Mouse (Mus musculus) embryonic facial prominence, embryonic 14.5 days (tissue): ENCODE data around the gene Gm45521. TPM values are rescaled to one million over a fixed set of nuclear protein-coding genes. Genes with fewer than 3 reads are reported as not detected.

Experiments
- ATAC-seq: fragments of 200-750 bp; cut with Nextera tagmentation; 2 replicates; pipeline ENCODE4 v1.8.0; 2017; ENCODE audit warnings: low read depth, moderate number of reproducible peaks, moderate TSS enrichment
- DNase-seq: peaks from one replicate; pipeline ENCODE4 v3.0.0-alpha.2; 2015; ENCODE audit warnings: low spot score
- H3K27ac ChIP-seq: fragments of 300-500 bp; sonication (generic); replicated peaks from 2 replicates; pipeline ENCODE4 v1.5.1; 2014; ENCODE audit warnings: low read depth, mild to moderate bottlenecking, low read length, moderate library complexity
- H3K27me3 ChIP-seq: fragments of 300-500 bp; sonication (generic); replicated peaks from 2 replicates; pipeline ENCODE4 v1.6.1; 2014; ENCODE audit warnings: low read length; ENCODE audit not compliant: control insufficient read depth, insufficient read depth
- H3K36me3 ChIP-seq: fragments of 300-500 bp; sonication (generic); 2 replicates; pipeline ENCODE4 v1.6.1; 2014; ENCODE audit warnings: low read length, mixed read lengths; ENCODE audit not compliant: control insufficient read depth, insufficient read depth
- H3K4me1 ChIP-seq: fragments of 300-500 bp; sonication (generic); 2 replicates; pipeline ENCODE4 v1.6.1; 2014; ENCODE audit warnings: antibody characterized with exemption, low read length; ENCODE audit not compliant: control insufficient read depth, insufficient read depth
- H3K4me2 ChIP-seq: fragments of 300-500 bp; sonication (generic); 2 replicates; pipeline ENCODE4 v1.6.1; 2014; ENCODE audit warnings: low read depth, mild to moderate bottlenecking, low read length, moderate library complexity, mixed read lengths
- H3K4me3 ChIP-seq: fragments of 300-500 bp; sonication (generic); 2 replicates; pipeline ENCODE4 v1.5.1; 2014; ENCODE audit warnings: low read depth, mild to moderate bottlenecking, low read length
- H3K9ac ChIP-seq: fragments of 300-500 bp; sonication (generic); 2 replicates; pipeline ENCODE4 v1.6.1; 2014; ENCODE audit warnings: low read depth, mild to moderate bottlenecking, low read length, moderate library complexity, mixed read lengths
- H3K9me3 ChIP-seq: fragments of 300-500 bp; sonication (generic); 2 replicates; pipeline ENCODE4 v1.6.1; 2016; ENCODE audit warnings: low read length; ENCODE audit not compliant: control insufficient read depth
- WGBS: fragments of 180-500 bp; shearing (Covaris S2); extraction: QIAGEN DNeasy Blood & Tissue Kit; methylation state at CpG from one replicate; pipeline ENCODE4 v1.1.7; 2014; 5-methylcytosine and 5-hydroxymethylcytosine counted together
- polyA plus RNA-seq: library from polyadenylated mRNA; unstranded; fragments of >200 nt; fragmentation: Nextera tagmentation; extraction: Ambion mirVana; gene quantifications from 2 replicates; pipeline ENCODE4 v1.2.1, GENCODE M21; 2014

Gene Gm45521
- polyA plus RNA-seq, 1 experiment from 2014 or later = not detected

DNA sequence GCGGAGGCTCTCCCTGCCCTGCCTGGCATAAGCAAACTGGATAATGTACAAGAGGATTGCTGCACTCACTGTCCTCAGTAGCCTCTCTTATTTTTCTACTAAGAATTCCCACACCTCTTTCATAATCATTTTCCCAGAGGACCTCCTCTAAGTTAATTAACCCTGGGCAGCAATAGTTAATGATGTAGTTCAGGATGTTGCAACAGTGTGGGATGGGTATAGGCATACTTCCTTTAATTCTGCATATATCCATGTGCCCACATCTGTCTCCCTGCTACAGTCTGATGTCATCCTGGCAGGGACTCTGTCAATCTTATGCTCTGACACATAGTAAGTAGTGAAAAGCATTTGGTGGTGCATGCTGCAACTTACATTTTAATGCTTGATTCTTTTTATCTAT is 24.1 kb downstream of the Gm45521 start:
- H3K9ac ChIP-seq = no peak overlapping the region
- no peak overlapping the region for H3K4me3 ChIP-seq
- H3K27ac ChIP-seq = no peak overlapping the region
- ATAC-seq (no peak), DNase-seq (no peak)
- no peak overlapping the region for H3K4me2 ChIP-seq
- H3K36me3 ChIP-seq = no peaks in the 10 kb centered on the region
- H3K9me3 ChIP-seq = no peaks in the 10 kb centered on the region
- 100% methylated on average over 1 of the region's 1 CpGs for WGBS
- H3K27me3 ChIP-seq = no peaks in the 10 kb centered on the region
- no peaks in the 10 kb centered on the region for H3K4me1 ChIP-seq

GRCm38 (mm10) chr14:7986913-7987312 is 29.8 kb downstream of the Gm45521 start:
- DNase-seq = no peak
- H3K4me3 ChIP-seq = no peak overlapping the region
- no peak overlapping the region for H3K27ac ChIP-seq
- H3K4me1 ChIP-seq = no peaks in the 10 kb centered on the region
- no peaks in the 10 kb centered on the region for H3K36me3 ChIP-seq
- H3K9me3 ChIP-seq = no peaks in the 10 kb centered on the region
- H3K27me3 ChIP-seq = no peaks in the 10 kb centered on the region
- WGBS = 88% methylated on average over 6 of the region's 6 CpGs
- no peak for ATAC-seq
- no peak overlapping the region for H3K9ac ChIP-seq
- H3K4me2 ChIP-seq = no peak overlapping the region

DNA sequence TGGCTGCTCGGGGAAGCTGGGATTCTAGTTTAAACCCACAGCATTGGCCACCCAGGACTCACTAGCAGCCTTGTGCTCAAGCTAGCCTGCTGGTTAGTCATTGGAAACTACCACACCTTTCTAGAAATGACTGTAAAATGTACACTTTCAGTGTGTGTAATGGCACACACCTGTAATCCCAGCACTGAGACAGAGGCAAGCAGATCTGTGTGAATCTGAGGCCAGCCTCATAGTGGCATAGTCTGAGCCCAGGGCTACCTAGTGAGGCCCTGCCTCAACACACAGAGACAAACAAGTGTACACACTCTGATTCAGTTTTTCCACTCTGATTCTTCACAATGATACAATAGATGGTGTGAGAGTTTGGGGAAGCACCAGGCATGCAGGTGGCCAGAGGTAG is 32.3 kb downstream of the Gm45521 start:
- no peak for ATAC-seq
- H3K27me3 ChIP-seq = no peaks in the 10 kb centered on the region
- H3K4me2 ChIP-seq = no peak overlapping the region
- no peak for DNase-seq
- no peak overlapping the region for H3K27ac ChIP-seq
- H3K9ac ChIP-seq = no peak overlapping the region
- no peaks in the 10 kb centered on the region for H3K4me1 ChIP-seq
- WGBS = 47% methylated on average over 1 of the region's 1 CpGs
- H3K9me3 ChIP-seq = no peaks in the 10 kb centered on the region
- no peak overlapping the region for H3K4me3 ChIP-seq
- H3K36me3 ChIP-seq = no peaks in the 10 kb centered on the region

DNA sequence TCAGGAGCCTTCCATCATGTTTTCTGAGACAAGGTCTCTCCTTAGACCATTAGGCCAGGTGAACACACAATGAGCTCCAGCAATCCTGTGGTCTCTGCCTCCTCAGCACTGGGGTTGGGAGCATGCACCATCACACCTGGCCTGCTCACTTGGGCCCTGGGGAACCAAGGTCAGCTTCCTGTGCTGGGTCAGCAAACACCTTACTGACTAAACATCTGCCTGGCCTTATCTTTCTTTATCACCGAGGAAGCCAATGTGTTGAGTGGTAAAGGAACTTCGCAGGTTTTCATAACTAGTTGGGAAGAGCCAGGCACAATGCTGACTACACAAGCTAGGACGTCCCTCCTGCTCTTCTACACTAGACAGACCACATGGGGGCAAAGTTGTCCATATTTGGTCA is 32.9 kb downstream of the Gm45521 start:
- ATAC-seq (no peak), DNase-seq (no peak)
- Histone ChIP-seq H3K27ac (no peak overlapping the region), H3K4me3 (no peak overlapping the region), H3K27me3 (no peaks in the 10 kb centered on the region), H3K4me1 (no peaks in the 10 kb centered on the region), H3K9ac (no peak overlapping the region), H3K9me3 (no peaks in the 10 kb centered on the region), H3K36me3 (no peaks in the 10 kb centered on the region), H3K4me2 (no peak overlapping the region)
- WGBS = 79% methylated on average over 3 of the region's 3 CpGs

DNA sequence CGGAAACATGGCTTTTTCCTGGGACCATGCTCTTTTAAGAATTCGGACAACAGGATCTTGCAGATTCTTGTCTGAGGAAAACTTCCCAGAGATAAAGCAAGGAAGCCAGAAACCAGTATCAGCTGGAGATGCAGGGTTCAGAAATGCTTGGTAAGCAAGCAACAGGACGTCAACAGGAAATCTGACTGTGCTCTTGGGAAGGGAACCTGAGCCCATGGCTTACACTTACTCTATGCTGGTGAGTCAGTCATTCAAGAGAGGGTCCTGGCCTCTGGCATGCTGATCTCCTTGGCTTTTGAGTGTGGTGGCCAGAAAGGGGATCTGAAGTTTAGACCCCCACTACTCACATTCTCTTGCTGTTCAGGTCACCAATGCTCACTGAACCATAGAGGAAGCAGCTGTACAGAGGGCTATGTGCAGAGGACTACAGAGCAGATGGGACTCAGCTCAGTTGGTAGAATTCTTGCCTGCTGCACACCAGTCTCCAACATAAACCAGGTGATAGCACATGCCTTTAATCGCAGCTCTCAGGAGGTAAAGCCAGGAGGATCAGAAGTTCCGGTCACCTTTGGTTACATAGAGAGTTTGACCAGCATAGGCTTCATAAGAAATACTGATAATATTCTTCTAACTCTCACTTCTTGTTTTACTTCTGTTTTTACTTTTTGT is 34.2 kb downstream of the Gm45521 start:
- WGBS = 71% methylated on average over 5 of the region's 5 CpGs

DNA sequence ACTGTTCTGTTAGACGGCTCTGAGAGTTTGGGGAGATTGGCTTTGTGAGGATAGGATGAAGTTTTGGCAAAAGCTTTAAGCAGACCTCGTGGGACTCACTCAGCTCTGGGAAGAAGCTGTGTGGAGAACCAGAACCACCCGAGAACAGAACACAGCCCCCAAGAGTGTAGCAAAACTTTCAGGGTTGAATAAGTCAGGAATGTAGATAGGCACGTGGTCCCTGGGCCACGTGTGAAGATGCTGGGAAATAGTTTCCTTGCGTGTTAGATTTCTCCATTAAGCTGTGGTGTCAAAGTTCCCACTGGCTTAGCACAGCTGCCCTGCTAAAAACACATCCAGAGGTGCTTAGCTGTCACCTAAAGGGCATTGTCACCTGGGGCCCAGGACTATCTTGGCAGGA is 35.1 kb downstream of the Gm45521 start:
- Histone ChIP-seq H3K27me3 (no peaks in the 10 kb centered on the region), H3K4me1 (peaks cover 2% of the 10 kb centered on the region; the same call in 1 of the 2 replicates), H3K9me3 (no peaks in the 10 kb centered on the region), H3K9ac (no peak overlapping the region), H3K27ac (no peak overlapping the region), H3K36me3 (no peaks in the 10 kb centered on the region), H3K4me3 (no peak overlapping the region), H3K4me2 (no peak overlapping the region)
- DNase-seq (no peak), ATAC-seq (no peak)
- WGBS = 59% methylated on average over 6 of the region's 6 CpGs

More for the DNA sequence above, 34.2 kb downstream of the Gm45521 start:
- Histone ChIP-seq H3K27me3 (no peaks in the 10 kb centered on the region), H3K9ac (no peak overlapping the region), H3K4me3 (no peak overlapping the region), H3K4me1 (no peaks in the 10 kb centered on the region), H3K36me3 (no peaks in the 10 kb centered on the region), H3K27ac (no peak overlapping the region), H3K4me2 (no peak overlapping the region), H3K9me3 (no peaks in the 10 kb centered on the region)
- no peak for ATAC-seq
- DNase-seq = peak; percentile 19

- ATAC-seq (no peak), DNase-seq (peak; percentile 29)
- no peak within 1 kb of the TSS for H3K4me3 ChIP-seq
- no peaks in the 10 kb centered on the region for H3K9me3 ChIP-seq
- no peaks in the 10 kb centered on the region for H3K36me3 ChIP-seq
- H3K4me2 ChIP-seq = no peak within 1 kb of the TSS
- peaks cover 2% of the 10 kb centered on the region; the same call in 1 of the 2 replicates for H3K4me1 ChIP-seq
- H3K27ac ChIP-seq = no peak within 1 kb of the TSS
- WGBS = 61% methylated on average over 8 of the region's 8 CpGs
- 0 out of 2 replicates have a peak, but pooled peaks cover under 1% of the 10 kb centered on the region for H3K27me3 ChIP-seq
- H3K9ac ChIP-seq = no peak within 1 kb of the TSS
These were observed 37.2 kb downstream of the Gm45521 start, which contains the start of gene Dnase1l3 for GRCm38 (mm10) chr14:7994271-7994767. Gene Dnase1l3, minus strand, starts transcription at chr14:7994573.

GRCm38 (mm10) chr14:7997255-7997696 is 40.2 kb downstream of the Gm45521 start:
- 2% methylated on average over 15 of the region's 15 CpGs for WGBS
- ATAC-seq = peak; percentile 64
- no peaks in the 10 kb centered on the region for H3K9me3 ChIP-seq
- H3K4me1 ChIP-seq = peaks cover 4% of the 10 kb centered on the region; the same call in 1 of the 2 replicates
- peak; percentile 89 for DNase-seq
- H3K4me3 ChIP-seq = peak overlapping the region; percentile 20; the same call in 1 of the 2 replicates
- no peak overlapping the region for H3K27ac ChIP-seq
- peaks cover 25% of the 10 kb centered on the region for H3K27me3 ChIP-seq
- no peaks in the 10 kb centered on the region for H3K36me3 ChIP-seq
- peak overlapping the region; percentile 49 for H3K4me2 ChIP-seq
- 0 out of 2 replicates have a peak overlapping the region, but pooled peaks have one; percentile 38 for H3K9ac ChIP-seq

DNA sequence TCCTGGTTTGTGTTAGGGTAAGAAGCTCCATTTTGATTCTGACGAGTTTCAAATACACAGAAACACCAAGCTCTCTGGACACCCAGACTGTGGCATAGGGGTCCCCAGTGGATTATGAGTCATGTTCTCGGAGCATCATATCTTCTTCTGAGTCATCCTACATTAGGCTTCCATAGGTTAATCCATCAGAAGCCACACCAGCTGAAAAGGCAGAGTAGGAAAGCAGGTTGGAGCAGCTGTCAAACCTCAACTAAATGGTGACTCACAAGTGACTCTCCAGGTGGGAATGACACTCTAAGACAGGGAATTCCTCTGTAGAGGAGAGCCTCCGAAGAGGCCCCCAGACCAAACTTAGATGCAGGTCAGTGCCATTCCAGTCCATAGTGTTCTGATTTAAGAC is 41.9 kb downstream of the Gm45521 start:
- Histone ChIP-seq H3K36me3 (no peaks in the 10 kb centered on the region), H3K27ac (no peak overlapping the region), H3K4me2 (no peak overlapping the region), H3K9me3 (no peaks in the 10 kb centered on the region), H3K27me3 (peaks cover 26% of the 10 kb centered on the region), H3K4me1 (peaks cover 11% of the 10 kb centered on the region; the same call in 1 of the 2 replicates), H3K4me3 (no peak overlapping the region), H3K9ac (no peak overlapping the region)
- ATAC-seq = no peak
- no peak for DNase-seq
- 49% methylated on average over 3 of the region's 3 CpGs for WGBS
